Mouse (Mus musculus): ENCODE results near the gene Cdca5.
"Not testable (repeated sequence)": the region's sequence is repeated elsewhere in the genome, so short reads cannot be mapped to it uniquely, and the experiment has no call there.

Gene Cdca5

DNA sequence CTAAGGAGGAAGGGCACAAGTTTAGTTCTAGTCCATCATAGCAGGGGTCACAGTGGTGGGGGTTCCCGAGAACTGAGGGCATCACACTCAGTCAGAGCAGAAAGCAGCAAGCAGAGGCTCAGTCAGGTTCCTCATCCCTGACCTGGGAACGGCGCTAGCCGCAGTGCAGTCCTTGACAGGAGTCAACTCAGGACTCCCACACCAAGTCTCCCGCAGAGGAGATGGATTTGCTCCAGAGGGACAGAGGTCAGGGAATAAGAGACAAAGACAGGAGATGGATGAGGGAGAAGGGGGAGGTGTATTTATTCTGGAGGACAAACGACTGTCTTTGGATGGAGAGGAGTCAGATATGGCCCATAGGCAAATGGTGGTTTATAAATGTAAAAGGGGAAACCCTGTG is 28.3 kb downstream of the Cdca5 start:
- no peaks in the 10 kb centered on the region for H3K27me3 ChIP-seq (ENCODE audit: control insufficient read depth, insufficient read depth, low read length, poor library complexity, severe bottlenecking)
- DNase-seq (ENCODE audit: low read depth, low spot score): no peak
- no peaks in the 10 kb centered on the region; the same call in 1 of the 2 replicates for H3K36me3 ChIP-seq (ENCODE audit: control insufficient read depth, insufficient read depth, low read length, poor library complexity, severe bottlenecking)

GRCm38 (mm10) chr19:6116113-6116850 is 31.5 kb downstream of the Cdca5 start:
- no peak for DNase-seq (ENCODE audit: low read depth, low spot score)
- Histone ChIP-seq H3K27me3 (ENCODE audit: control insufficient read depth, insufficient read depth, low read length, poor library complexity, severe bottlenecking) (no peaks in the 10 kb centered on the region), H3K36me3 (ENCODE audit: control insufficient read depth, insufficient read depth, low read length, poor library complexity, severe bottlenecking) (no peaks in the 10 kb centered on the region; the same call in 1 of the 2 replicates)

- no peaks in the 10 kb centered on the region; the same call in 1 of the 2 replicates for H3K36me3 ChIP-seq (ENCODE audit: control insufficient read depth, insufficient read depth, low read length, poor library complexity, severe bottlenecking)
- H3K27me3 ChIP-seq (ENCODE audit: control insufficient read depth, insufficient read depth, low read length, poor library complexity, severe bottlenecking): no peaks in the 10 kb centered on the region
- no peak for DNase-seq (ENCODE audit: low read depth, low spot score)
These were observed 32.7 kb downstream of the Cdca5 start for GRCm38 (mm10) chr19:6117346-6117985.

DNA sequence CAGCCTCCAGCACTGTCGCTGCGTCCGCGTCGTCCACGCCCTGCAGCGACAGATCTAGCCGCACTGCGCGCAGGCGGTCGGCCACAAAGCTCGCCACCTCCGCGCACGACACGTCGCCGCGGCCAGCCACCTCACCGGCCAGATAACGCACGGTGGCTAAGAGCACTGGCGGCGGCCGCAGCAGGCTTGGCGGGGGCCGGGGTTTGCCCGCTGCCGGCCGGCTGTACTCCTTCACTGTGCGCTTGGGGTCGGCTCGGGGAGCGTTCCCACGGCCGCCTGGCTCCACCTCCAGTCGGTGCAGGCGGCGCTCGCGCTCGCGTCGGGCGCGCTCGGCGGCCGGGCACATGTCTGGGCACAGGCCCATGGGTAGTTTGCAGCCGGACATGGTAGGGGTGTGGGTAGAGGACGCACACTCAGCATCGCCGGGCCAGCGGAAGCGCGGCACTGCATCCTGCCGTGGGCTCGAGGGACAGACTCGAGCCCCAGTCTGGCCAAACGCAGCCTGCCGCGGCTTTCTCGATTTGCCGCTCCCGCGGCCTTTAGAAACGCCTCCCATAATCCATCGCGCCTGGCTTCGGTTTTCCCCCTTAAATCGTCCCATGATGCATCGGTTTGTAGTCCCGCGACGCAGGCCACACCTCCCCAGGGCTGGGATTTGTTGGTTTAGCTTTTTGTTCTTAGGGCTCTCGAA is 33.3 kb downstream of the Cdca5 start, which contains the start of gene Sac3d1:
TSS of gene Sac3d1 (minus strand) at position 665 of the 691 bp plus-strand sequence.
- no peaks in the 10 kb centered on the region for H3K27me3 ChIP-seq (ENCODE audit: control insufficient read depth, insufficient read depth, low read length, poor library complexity, severe bottlenecking)
- H3K36me3 ChIP-seq (ENCODE audit: control insufficient read depth, insufficient read depth, low read length, poor library complexity, severe bottlenecking): no peaks in the 10 kb centered on the region; the same call in 1 of the 2 replicates
- peak; percentile 90 for DNase-seq (ENCODE audit: low read depth, low spot score)

GRCm38 (mm10) chr19:6118677-6119185 is 33.9 kb downstream of the Cdca5 start:
- no peak for DNase-seq (ENCODE audit: low read depth, low spot score)
- no peaks in the 10 kb centered on the region; the same call in 1 of the 2 replicates for H3K36me3 ChIP-seq (ENCODE audit: control insufficient read depth, insufficient read depth, low read length, poor library complexity, severe bottlenecking)
- H3K27me3 ChIP-seq (ENCODE audit: control insufficient read depth, insufficient read depth, low read length, poor library complexity, severe bottlenecking): no peaks in the 10 kb centered on the region

DNA sequence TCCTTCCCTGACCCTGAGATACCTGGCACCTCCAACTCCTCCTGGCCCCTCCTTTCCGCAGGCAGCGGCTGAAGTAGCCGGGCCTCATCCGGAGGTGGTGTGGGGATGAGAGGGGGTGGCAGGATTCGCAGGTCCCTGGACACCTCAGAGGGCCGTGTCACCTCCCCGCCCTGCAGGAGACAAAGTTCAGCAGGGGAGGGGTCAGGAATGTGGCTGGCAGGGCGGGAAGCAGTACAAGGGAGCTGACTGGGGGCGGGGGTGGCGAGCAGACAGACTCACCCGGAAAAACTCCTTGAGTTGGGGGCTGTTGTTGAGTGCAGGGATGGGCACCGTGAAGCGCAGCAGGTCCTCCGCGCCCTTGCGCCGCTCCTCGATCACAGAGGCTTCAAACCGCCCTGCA is 37.0 kb downstream of the Cdca5 start:
- Histone ChIP-seq H3K36me3 (ENCODE audit: control insufficient read depth, insufficient read depth, low read length, poor library complexity, severe bottlenecking) (no peaks in the 10 kb centered on the region), H3K27me3 (ENCODE audit: control insufficient read depth, insufficient read depth, low read length, poor library complexity, severe bottlenecking) (no peaks in the 10 kb centered on the region)
- no peak for DNase-seq (ENCODE audit: low read depth, low spot score)

GRCm38 (mm10) chr19:6123330-6123729 is 38.5 kb downstream of the Cdca5 start:
- Histone ChIP-seq H3K27me3 (ENCODE audit: control insufficient read depth, insufficient read depth, low read length, poor library complexity, severe bottlenecking) (no peaks in the 10 kb centered on the region), H3K36me3 (ENCODE audit: control insufficient read depth, insufficient read depth, low read length, poor library complexity, severe bottlenecking) (no peaks in the 10 kb centered on the region)
- DNase-seq (ENCODE audit: low read depth, low spot score): no peak

DNA sequence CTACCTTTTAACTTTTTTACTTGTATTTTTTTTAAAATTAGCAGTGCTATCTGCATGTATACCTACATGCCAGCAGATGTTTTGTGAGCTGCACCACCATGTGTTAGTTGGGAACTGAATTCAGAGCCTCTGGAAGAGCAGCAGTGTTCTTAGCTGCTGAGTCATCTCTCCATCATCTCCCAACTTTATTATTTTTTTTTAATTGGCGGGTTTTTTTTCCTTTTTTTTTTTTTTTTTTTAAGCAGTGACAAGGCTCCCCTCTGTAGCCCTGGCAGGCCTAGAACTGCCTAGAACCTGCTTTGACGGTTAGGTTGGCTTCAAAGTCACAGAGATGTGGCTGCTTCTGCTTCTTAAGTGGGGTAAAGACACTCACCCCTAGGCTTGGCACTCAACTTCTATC is 40.1 kb downstream of the Cdca5 start:
- H3K36me3 ChIP-seq (ENCODE audit: control insufficient read depth, insufficient read depth, low read length, poor library complexity, severe bottlenecking): no peaks in the 10 kb centered on the region
- no peaks in the 10 kb centered on the region for H3K27me3 ChIP-seq (ENCODE audit: control insufficient read depth, insufficient read depth, low read length, poor library complexity, severe bottlenecking)
- DNase-seq (ENCODE audit: low read depth, low spot score): no peak

- H3K27me3 ChIP-seq (ENCODE audit: control insufficient read depth, insufficient read depth, low read length, poor library complexity, severe bottlenecking): no peaks in the 10 kb centered on the region
- peak; percentile 85 for DNase-seq (ENCODE audit: low read depth, low spot score)
- H3K36me3 ChIP-seq (ENCODE audit: control insufficient read depth, insufficient read depth, low read length, poor library complexity, severe bottlenecking): no peaks in the 10 kb centered on the region
These were observed 41.5 kb downstream of the Cdca5 start for GRCm38 (mm10) chr19:6126289-6126688.

DNA sequence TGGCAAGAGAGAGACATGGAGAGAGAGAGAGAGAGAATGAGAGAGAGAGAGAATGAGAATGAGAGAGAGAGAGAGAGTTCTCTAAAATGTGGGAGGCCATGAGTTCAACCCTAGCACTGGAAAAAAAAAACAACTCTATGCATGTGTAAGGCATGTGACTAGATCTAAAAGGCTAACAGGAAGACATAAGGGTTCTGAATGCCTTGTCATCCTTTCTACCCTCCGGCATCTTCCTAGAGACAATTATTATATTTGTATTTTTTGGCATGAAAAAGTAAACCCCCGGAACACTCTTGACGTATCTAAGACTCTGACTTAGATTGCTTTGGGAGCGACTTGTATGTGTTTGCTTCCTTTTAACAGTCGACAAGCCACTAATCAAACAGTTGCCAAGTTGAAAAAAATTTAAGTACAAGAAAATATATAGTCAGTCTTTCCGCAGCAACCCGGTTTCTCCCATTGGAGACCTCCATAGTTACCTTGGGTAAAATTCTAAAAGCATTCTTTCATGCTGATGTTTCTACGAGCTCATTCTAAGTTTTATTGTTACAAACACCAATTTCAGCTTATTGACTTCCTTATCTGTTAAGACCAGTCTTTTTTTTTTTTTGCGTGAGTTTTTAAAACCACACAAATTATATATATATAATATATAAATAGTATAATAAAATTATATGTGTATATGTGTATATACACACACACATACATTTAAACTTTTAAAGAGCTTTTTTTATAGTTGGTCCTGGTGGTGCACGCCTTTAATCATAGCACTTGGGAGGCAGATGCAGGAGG is 42.2 kb downstream of the Cdca5 start:
- Histone ChIP-seq H3K27me3 (ENCODE audit: control insufficient read depth, insufficient read depth, low read length, poor library complexity, severe bottlenecking) (no peaks in the 10 kb centered on the region), H3K36me3 (ENCODE audit: control insufficient read depth, insufficient read depth, low read length, poor library complexity, severe bottlenecking) (no peaks in the 10 kb centered on the region)
- DNase-seq (ENCODE audit: low read depth, low spot score): no peak

DNA sequence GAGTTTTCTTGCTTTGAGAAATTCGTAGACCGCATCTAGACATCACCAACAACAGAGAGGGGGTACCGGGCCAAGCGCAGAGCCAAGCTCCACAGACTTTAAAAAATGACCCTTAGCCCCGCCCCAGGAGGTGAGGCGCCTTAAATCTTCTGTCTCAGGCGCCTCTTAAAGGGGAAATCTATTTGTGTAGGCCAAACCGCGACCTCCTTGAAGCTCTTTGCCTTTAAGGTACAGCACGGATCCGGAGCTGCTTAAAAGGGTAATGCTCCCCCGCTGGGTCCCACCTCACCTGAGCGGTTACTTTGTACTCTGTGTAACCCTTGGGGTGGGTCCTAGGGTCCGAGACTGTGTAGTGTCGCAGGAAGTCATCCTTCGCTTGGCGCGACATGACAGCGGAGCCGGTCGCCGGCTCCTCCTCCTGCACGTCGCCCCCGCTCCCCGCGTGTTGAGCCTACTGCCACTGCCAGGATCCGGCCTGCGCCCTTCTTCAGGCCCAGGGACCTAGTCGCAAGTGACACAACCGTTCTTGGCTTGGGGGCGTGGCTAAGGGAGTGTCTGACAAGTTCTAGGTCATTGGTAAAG is 43.1 kb downstream of the Cdca5 start, which contains the start of gene Snx15:
TSS of gene Snx15 (minus strand) at position 545 of the 582 bp plus-strand sequence.
- no peaks in the 10 kb centered on the region for H3K27me3 ChIP-seq (ENCODE audit: control insufficient read depth, insufficient read depth, low read length, poor library complexity, severe bottlenecking)
- no peaks in the 10 kb centered on the region for H3K36me3 ChIP-seq (ENCODE audit: control insufficient read depth, insufficient read depth, low read length, poor library complexity, severe bottlenecking)
- DNase-seq (ENCODE audit: low read depth, low spot score): peak; percentile 97

DNA sequence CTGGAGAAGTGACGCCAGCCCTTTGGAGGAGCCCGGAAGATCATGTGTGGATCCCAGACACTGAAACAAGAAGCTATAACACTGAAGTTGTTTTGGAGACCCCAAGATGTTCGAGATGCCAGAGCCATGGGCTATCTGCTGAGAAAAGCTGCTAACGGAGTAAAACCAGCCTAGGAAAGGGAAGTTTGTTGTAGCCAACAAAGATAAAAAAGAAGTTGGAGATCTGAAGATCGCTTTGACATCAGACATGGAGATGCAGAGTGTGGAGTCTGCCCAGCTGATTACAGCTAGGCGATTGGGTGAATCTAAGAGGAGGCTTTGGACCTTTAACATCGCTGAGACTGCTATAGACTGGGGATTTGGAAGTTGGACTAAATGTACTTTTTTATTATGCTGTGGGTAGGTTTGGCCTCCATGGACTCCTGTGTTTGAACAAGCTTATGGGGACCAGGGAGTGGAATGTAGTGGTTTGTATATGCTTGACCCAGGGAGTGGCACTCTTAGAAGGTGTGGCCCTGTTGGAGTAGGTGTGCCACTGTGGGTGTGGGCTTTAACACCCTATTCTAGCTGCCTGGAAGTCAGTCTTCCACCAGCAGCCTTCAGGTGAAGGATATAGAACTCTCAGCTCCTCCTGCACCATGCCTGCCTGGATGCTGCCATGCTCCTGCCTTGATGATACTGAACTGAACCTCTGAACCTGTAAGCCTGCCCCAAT is 45.8 kb downstream of the Cdca5 start:
- H3K36me3 ChIP-seq (ENCODE audit: control insufficient read depth, insufficient read depth, low read length, poor library complexity, severe bottlenecking); H3K27me3 ChIP-seq (ENCODE audit: control insufficient read depth, insufficient read depth, low read length, poor library complexity, severe bottlenecking); DNase-seq (ENCODE audit: low read depth, low spot score): not testable (repeated sequence)

- DNase-seq (ENCODE audit: low read depth, low spot score): no peak
- no peaks in the 10 kb centered on the region for H3K27me3 ChIP-seq (ENCODE audit: control insufficient read depth, insufficient read depth, low read length, poor library complexity, severe bottlenecking)
- H3K36me3 ChIP-seq (ENCODE audit: control insufficient read depth, insufficient read depth, low read length, poor library complexity, severe bottlenecking): no peaks in the 10 kb centered on the region; the same call in 1 of the 2 replicates
These were observed 47.5 kb downstream of the Cdca5 start for GRCm38 (mm10) chr19:6132171-6132827.
